Mouse (Mus musculus): ENCODE measurements around the gene Yju2.
A peak's percentile ranks its signal among the peaks of the same experiment; 100 is the strongest.

Gene Yju2

DNA sequence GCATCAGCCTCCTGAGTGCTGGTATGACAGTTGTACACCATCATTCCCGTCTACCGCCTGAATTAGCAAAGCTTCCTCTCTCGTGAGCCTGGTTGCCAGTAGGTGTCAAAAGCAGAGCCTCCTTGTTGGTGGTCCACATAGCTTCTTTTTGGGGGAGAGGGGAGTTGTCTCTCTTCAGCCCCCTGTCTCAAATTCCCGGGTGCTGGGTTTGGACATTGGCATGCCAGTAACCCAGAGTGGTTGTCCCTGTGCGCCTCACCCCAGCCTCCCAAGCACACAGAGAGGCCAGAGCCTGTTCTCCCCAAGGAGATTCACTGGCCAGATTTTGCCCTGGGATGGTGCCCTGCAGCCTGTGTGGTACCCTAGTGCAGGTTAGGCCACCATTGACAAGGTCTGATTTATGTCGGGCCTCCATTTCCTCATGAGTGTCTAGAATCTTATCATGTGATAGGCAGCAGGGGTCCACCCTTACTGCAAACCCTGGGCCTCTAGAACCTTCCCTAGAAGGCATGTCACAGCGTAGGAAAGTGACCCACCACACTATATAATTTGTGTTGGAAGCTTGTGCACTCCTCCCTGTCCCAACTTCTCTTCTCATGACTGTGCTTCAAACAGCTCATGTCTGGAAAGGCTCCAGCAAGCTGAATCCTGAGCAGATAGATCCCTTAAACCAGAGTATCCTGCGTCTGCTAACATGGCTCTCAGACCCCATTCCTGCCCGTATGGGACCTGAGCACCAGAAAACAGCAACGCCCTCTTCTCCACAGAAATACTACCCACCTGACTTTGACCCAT, 1.2 kb downstream of the Yju2 start:
- DNase-seq (ENCODE audit: extremely low read depth, low read depth, low spot score), result no peak

DNA sequence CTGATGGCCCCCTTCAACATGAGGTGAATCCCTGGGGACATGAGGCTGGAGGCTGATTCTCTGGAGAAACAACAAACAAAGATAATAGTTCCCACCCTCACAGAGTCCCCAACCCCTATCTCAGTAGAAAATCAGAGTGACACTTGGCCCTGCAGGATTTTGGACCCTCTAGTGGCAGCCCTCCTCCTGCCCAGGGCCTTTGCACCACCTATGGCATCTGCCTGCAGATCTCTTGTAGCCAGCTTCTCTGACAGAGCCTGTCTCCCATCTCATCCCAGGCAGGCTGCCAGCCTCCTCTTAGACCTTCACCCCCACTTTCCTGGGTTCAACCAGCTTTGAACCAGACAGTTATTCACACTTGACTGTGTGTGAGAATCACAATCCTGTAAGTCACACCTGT, 1.9 kb downstream of the Yju2 start:
- DNase-seq (ENCODE audit: extremely low read depth, low read depth, low spot score), result no peak

DNA sequence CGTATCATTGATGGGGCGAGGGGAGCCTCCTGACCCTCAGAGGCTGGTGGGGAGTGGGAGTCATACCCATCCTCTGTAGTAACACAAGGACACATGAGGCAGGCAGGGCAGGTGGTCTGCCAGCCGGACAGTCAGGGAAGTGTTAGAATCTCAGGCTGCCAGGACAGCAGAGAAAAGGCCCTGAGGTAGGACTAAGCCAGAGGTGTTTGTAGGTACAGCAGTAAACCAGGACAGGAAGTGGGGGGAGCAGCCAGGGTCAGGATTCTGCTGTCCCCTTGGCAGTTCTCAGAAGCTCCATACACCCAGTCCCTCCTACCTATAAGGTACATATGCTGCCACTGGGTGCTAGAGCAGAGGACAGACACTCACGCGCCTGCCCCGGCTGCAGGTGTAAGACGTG, 2.7 kb downstream of the Yju2 start:
- no peak for DNase-seq (ENCODE audit: extremely low read depth, low read depth, low spot score)

DNA sequence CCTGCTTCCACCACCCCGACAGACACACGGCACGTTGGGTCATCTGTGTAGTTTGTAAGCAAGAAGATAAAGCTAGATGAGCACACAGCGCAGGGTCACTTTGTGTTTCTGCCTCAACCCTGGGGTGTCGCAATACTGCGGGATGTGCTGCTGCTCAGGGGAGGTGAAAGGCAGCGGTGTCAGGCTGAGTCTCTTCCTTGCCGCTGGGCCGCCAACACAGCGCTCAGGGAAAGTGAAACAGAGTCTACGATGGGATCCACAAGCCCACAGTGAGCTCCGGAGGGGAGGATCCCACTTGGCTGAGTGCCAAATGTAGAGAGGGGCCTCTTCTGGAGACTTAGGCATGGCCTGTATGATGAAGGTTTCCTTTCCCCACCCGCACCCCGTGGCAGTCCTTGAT, 4.3 kb downstream of the Yju2 start:
- no peak for DNase-seq (ENCODE audit: extremely low read depth, low read depth, low spot score)

DNA sequence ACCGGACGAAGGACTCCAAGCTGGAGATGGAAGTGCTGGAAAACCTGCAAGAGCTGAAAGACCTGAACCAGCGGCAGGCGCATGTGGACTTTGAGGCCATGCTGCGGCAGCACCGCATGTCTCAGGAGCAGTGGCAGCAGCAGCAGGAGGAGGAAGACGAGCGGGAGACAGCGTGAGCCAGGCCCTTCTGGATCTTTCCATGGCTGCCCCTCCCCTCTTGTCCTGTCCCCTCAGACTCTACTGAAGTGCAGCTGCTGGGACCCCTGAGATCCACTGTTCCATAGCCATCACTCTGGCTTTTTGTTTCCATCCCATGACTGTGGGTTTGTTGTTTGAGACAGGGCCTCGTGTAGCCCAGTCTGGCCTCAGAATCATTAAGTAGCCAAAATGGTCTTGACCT, 5.6 kb downstream of the Yju2 start:
- no peak for DNase-seq (ENCODE audit: extremely low read depth, low read depth, low spot score)

DNA sequence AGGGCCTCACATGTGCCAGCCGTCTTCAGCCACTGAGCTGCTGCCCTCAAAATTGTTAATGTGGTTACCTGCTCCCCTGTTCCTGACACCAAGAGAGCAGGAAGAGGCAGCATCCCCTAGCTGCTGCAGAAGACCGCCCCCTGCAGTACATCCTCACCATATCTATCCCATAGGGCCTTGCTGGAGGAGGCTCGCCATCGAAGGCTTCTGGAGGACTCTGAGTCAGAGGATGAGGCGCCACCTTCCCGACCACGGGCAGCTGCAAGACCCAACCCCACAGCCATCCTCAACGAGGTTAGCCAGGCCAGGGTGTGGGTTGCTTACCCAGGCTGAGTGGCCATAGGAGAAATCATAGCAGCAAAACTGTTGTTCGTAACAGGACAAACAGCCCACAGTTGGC, 6.1 kb downstream of the Yju2 start:
- DNase-seq (ENCODE audit: extremely low read depth, low read depth, low spot score), result no peak

DNA sequence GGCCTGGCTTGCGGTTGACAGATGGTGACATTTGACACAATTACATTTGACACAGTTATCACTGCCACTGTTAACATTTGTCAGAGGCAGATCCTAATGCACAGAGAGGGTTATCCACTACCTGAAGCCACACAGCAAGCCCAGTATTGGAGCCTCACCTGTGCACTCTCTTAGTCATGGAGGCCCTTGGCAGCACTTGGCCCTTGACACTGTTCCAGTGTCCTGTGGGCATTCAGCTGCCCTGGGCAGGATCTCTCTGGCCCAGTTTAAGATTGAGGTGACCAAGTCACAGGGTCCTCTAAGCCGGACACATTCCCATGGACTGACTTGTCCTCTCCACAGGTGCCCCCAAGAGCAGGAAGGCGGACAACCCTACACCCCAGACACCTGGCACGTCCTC, 8.3 kb downstream of the Yju2 start:
- DNase-seq (ENCODE audit: extremely low read depth, low read depth, low spot score), result no peak

DNA sequence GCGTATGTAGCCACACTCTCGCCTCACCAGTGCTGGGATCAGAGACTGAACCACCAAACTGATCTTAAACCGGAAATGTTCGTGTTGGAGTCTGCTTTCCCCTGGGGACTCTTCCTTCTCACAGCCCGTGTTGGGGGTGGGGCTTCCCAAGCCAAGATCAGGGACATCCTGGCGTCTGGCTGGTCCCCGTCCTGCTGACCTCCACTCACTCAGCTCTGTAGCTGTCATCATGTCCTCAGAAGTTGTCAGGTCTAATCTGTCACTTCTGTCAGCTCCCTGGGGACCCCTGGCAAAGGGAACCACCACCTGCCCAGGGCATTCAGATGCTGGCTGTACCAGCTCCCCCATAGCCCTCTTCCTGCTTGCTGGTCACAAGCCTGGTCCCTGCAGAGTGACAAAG, 9.3 kb downstream of the Yju2 start:
- DNase-seq (ENCODE audit: extremely low read depth, low read depth, low spot score), result no peak

DNA sequence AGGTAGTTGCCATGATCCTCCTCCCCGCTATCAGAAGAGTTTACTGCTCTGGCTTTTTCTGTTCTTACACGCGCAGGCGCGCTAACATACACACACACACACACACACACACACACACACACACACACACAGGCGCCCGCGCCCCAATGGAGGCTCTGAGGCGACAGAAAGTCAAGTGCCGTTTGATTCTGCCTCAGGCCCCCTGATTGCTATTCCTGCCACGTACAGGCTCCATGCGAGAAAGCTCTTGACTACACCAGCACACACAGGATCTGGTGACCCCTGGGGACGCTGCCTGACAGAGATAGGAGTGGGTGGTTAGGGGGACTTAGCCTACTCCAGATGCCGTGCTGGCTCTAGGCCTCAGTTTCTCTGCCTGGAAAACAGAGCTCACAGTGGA, 10.7 kb downstream of the Yju2 start:
- no peak for DNase-seq (ENCODE audit: extremely low read depth, low read depth, low spot score)

DNA sequence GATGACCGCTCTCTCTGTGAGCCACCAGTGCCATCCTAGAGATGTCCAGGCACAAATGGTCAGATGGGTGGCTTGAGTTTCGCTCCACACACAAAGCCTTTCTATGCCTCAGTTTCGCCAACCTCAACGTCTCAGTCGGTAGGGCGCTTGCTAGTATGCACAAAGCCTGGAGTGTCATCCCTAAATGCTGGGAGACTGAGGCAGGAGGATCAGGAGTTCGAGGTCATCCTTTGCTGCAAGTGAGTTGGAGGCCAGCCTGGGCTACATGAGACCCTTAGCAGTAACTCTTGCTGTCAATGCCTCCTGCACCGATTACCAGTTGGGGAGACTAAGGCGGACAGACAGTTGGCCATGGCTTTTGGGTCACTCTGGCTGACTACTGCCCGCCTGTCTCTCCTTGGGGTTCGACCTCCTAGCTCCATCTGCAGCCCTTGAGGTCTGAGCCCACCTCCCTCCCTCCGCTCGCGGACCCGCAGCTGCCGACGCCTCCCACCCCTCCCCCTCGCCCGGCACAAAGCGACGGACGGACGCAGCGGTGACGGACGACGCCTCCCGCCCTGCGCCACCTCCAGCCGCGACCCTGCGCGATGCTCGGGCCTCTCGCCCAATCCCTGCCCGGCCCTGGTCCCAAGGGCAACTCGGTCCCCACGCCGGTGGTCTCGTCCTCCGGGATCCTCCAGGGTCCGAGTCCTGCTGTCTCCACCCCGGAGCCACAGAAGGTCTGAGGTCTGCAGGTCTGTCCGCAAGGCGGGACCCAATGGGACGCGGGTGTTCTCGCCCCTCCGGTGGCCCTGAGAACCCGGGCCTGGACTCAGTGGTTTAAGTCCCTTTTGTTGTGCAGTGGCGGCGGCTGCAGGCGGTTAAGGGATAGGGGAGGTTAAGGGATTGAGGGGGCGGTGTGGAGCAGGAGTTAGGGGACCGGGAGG, 11.3 kb downstream of the Yju2 start, which contains the start of gene Shd:
Shd (plus strand) TSS at position 502 of the 926 bp plus-strand sequence.
- no peak for DNase-seq (ENCODE audit: extremely low read depth, low read depth, low spot score)

DNA sequence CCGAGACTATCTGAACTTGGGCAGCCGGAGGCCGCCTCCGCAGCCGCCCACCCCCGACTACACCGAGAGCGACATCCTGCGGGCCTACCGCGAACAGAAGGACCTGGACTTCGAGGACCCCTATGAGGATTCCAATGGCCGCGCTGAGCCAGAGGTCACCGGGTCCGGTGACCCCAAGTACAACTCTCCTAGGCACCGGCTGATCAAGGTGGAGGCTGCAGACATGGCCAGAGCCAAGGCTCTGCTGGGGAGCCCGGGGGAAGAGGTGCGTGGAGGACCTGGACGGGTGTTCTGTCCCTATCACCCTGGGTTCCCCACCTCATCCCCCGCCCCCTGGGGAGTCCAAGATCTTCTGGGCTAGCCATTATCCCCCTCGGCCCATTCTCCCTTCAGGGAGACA, 12.6 kb downstream of the Yju2 start:
- no peak for DNase-seq (ENCODE audit: extremely low read depth, low read depth, low spot score)

DNA sequence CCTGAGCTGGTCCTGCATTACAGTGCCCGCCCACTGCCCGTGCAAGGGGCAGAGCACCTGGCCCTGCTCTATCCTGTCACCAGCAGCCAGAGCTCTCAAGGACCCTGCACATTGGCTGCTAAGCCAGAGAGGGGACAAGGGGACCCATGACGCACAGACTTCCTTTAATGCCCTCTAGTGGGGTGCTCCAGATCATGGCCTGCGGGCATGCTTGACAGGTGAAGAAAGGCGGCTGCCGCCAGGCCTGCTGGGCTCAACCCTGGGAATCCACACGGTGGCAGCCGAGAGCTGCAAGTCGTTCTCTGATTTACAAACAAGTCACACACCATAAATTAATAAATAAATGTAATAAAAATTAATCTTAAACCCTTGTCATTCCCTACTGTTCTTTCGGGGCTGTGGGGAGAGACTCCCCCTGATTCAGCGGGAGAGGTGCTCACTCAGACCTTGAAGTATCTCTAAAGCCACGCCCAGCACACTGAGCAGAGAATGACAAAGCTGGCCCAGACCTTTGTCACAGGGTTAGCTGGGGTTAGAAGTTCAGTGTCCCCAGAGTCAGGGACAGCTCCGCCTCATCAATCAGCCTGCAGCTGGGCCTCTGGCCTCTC, 17.5 kb downstream of the Yju2 start:
- DNase-seq (ENCODE audit: extremely low read depth, low read depth, low spot score), result no peak

DNA sequence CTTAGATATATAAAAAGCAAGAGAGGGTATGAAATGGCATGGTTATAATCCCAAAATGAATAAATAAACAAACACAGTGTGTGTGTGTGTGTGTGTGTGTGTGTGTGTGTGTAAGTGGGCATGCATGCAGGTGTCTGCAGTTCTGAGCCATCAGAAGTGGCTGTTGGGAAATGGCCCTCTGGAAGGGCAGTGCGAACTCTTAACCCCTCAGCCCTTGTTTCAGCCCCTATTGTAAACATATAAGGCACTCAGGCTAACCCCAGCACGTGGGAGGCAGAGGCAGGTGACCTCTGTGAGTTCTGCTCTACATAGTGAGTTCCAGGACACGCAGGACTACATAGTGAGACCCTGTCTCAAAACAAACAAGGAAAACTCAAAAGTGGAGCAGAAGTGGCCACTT, 18.4 kb downstream of the Yju2 start:
- no peak for DNase-seq (ENCODE audit: extremely low read depth, low read depth, low spot score)

DNA sequence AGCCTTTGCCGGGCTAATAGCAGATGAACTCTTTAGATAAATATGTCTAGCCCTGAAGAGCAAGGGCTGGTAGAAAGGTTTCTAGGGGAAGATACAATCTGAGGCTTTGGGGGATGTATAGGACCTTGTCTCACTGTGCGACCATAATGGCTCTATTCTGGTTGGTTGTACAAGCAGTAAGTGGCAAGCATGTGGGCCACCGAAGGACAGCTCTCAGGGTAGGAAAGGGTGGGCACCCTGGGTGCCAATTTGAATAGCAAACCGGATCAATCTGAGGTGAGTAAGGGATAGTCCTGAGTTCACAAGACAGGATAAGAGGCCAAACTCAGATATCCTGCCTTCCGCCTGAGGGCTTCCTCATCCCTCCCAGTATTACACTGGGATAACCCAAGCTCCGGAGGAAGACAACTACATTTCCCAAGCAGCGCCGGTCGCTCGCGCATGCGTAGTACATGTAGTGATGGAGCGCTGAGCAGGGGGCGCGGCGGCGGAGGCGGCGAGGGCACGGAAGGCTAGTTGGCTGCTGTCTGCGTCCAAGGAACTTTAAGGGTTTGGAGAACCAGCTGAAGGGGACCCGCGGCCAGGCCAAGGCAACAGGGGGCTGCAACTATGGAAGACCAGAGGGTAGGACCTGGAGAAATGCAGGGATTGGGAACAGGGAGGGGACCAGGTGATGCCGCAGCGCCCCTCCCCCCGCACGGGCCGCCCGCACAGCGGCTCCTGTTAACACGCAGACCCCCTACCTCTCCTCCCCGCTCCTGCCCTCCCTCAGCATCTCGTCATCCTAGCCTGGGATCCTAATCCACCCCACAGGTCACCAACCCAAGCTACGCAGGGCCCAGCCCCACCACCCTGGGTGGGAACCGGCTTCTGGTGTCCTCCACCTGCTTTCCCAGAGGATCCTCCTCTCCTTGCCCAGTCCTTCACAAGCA, 27.4 kb downstream of the Yju2 start, which contains the start of gene Fsd1:
Fsd1 (plus strand) TSS at position 480 of the 932 bp plus-strand sequence.
- no peak for DNase-seq (ENCODE audit: extremely low read depth, low read depth, low spot score)

DNA sequence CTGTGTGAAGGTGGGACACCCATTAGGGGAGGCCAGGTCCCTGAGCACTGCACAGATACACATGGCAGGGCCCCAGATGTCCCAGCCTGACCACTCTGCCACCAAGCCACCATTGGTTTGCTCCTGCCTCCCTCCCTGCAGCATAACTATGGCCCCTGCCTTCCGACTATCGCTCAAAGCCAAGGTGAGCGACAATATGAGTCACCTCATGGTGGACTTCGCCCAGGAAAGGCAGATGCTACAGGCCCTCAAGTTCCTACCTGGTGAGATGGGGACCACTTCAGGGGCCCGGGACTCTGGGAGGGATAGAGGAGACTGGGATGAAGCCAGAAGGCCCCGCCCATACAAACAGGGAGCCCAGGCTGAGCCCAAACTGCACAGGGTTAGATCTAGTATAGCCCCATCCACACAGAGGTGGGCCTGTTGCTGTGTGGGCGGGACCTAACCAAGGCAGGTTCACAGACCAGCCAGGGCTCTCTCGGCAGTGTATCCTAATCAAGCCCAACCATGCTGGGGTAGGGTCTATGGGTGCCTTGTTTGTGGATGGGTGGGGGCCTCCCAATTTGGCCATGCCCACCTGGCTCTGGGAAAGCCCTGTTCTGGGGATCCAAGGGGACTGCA, 31.5 kb downstream of the Yju2 start:
- no peak for DNase-seq (ENCODE audit: extremely low read depth, low read depth, low spot score)

DNA sequence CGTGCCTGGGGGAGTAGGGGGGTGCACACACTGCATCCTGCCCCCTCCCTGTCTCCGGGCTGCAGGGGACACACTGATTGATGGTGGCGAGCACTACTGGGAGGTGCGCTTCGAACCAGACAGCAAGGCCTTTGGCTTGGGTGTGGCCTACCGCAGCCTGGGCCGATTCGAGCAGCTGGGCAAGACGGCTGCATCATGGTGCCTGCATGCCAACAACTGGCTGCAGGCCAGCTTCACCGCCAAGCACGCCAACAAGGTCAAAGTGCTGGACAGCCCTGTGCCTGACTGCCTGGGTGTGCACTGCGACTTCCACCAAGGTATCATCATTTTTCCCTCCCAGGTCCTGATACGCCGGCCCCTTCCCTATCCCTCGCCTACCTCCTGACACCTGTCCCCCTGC, 37.1 kb downstream of the Yju2 start:
- DNase-seq (ENCODE audit: extremely low read depth, low read depth, low spot score), result no peak

DNA sequence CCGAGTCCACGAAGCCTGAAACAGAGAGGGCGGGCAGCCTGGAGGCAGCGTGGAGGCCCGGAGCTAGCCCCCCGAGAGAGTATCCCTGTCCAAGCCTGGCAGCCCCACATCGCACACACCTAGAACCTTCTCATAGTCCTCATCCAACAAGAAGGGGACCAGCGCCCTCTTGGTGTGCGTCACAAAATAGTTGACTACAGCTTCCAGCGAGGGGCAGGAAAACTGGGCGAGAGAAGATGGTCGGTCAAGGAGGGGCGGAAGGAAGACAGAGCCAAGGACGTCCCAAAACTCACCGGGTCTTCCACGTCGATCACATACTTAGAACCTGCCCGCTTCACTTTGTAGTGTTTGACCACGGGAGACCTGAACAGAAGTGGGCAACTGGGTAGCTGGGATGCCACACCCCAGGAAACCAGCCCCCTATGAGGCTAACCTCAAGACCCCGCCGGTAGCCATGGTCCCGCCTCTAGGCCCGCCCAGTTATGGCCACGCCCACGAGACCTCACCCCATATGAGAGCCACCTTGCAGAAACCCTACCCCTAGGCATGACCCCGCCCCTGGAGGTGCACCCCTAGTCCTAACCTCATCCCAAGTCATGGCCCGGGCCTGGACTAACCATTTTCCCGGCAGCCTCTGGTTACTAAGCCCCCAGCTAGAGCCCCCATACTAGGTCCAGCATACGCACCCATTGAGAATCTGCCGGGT, 41.0 kb downstream of the Yju2 start:
- DNase-seq (ENCODE audit: extremely low read depth, low read depth, low spot score), result no peak

DNA sequence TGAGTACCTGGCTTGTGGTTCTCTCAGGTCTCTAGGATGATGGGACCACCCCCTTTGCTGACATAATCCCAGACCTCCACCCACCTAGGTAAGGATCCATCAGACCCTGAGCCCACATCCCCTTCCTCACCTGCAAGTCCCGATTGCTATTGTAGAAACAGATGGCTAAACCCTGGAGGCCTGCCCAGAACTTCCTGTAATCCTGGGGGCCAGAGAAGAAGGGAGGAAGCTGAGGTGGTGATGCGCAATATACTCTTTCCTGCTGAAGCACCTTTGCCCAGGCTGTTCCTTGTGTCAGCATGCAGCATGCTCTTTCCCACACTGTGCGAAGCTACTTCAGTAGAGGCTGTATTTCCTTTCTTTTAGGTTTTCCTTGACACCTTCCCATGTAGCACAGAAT, 44.1 kb downstream of the Yju2 start:
- DNase-seq (ENCODE audit: extremely low read depth, low read depth, low spot score), result no peak

DNA sequence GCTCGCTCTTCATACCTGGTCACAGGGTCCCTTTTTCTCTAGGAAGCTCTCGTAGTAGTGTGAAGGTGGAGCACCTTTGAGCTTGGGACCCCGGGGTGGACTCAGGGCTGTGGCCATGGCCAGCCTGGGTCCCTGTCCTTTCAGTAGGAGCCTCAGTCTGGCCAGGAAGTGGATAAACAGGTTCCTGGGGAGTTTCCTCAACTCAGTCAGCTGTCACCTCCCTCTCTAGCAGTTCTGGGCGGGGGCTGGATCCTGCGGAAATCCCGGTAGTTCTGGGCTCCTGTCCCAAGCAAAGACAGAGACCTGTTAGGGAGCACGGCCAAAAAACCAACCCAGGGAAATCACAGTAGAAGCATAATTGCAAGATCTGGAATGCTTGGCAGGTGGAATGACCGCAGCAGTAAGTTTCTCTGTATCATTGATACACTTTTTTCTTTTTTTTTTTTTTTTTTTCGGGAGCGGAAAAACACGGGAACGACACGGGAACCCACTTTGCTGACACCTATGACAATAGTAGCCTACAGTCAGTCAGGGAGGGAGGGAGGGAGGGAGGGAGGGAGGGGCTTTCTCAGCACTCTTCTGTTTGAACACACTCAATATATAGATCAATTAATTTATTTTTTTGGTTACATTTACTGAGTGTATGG, 46.6 kb downstream of the Yju2 start, which contains the start of the genes Stap2 and Mpnd:
Stap2 (minus strand) TSS at position 170 of the 647 bp plus-strand sequence.
Mpnd (plus strand) TSS at position 297 of the 647 bp plus-strand sequence.
- peak; percentile 47 for DNase-seq (ENCODE audit: extremely low read depth, low read depth, low spot score)
